Mouse (Mus musculus) midbrain, postnatal 0 days (tissue): ENCODE measurements around the gene Gm49486. TPM values are rescaled to one million over a fixed set of nuclear protein-coding genes. Genes with fewer than 3 reads are reported as not detected.
A peak's percentile ranks its signal among the peaks of the same experiment; 100 is the strongest.

Experiments used
- ATAC-seq: fragments of 200-750 bp; cut with Nextera tagmentation; 2 replicates; pipeline ENCODE4 v1.8.0; 2017; ENCODE audit warnings: moderate number of reproducible peaks, mild to moderate bottlenecking, moderate TSS enrichment, moderate library complexity; ENCODE audit not compliant: low FRiP score
- DNase-seq: peaks from one replicate; pipeline ENCODE4 v3.0.0-alpha.2; 2015; ENCODE audit warnings: low spot score
- H3K27ac ChIP-seq: fragments of 300-500 bp; sonication (generic); 2 replicates; pipeline ENCODE4 v1.5.1; 2014; ENCODE audit warnings: low read depth, mild to moderate bottlenecking, low read length, mixed read lengths
- H3K27me3 ChIP-seq: fragments of 300-500 bp; sonication (generic); 2 replicates; pipeline ENCODE4 v1.6.1; 2014; ENCODE audit warnings: low read length, control low read depth, mixed read lengths; ENCODE audit not compliant: insufficient read depth
- H3K36me3 ChIP-seq: fragments of 300-500 bp; sonication (generic); 2 replicates; pipeline ENCODE4 v1.6.1; 2014; ENCODE audit warnings: low read length, control low read depth, mixed read lengths; ENCODE audit not compliant: insufficient read depth
- H3K4me1 ChIP-seq: fragments of 300-500 bp; sonication (generic); 2 replicates; pipeline ENCODE4 v1.6.1; 2014; ENCODE audit warnings: mild to moderate bottlenecking, control low read depth, antibody characterized with exemption, low read length, mixed read lengths; ENCODE audit not compliant: insufficient read depth
- H3K4me2 ChIP-seq: fragments of 300-500 bp; sonication (generic); 2 replicates; pipeline ENCODE4 v1.6.1; 2014; ENCODE audit warnings: low read depth, mild to moderate bottlenecking, low read length, mixed read lengths; ENCODE audit not compliant: poor library complexity, severe bottlenecking
- H3K4me3 ChIP-seq: fragments of 300-500 bp; sonication (generic); 2 replicates; pipeline ENCODE4 v1.5.1; 2014; ENCODE audit warnings: low read depth, mild to moderate bottlenecking, low read length, moderate library complexity
- H3K9ac ChIP-seq: fragments of 300-500 bp; sonication (generic); replicated peaks from 2 replicates; pipeline ENCODE4 v1.6.1; 2014; ENCODE audit warnings: mild to moderate bottlenecking, low read length, moderate library complexity, mixed read lengths; ENCODE audit not compliant: poor library complexity, severe bottlenecking
- H3K9me3 ChIP-seq: fragments of 300-500 bp; sonication (generic); 2 replicates; pipeline ENCODE4 v1.6.1; 2016; ENCODE audit warnings: low read length, control low read depth
- CTCF ChIP-seq: IDR thresholded peaks from 2 replicates; pipeline ENCODE4 v1.5.1; 2016; ENCODE audit warnings: antibody characterized with exemption, mild to moderate bottlenecking
- WGBS: fragments of 180-500 bp; shearing (Covaris S2); extraction: QIAGEN DNeasy Blood & Tissue Kit; methylation state at CpG from one replicate; pipeline ENCODE4 v1.1.7; 2014; 5-methylcytosine and 5-hydroxymethylcytosine counted together
- polyA plus RNA-seq: library from polyadenylated mRNA; unstranded; fragments of >200 nt; fragmentation: Nextera tagmentation; extraction: Ambion mirVana; gene quantifications from 2 replicates; pipeline ENCODE4 v1.2.1, GENCODE M21; 2015
- total RNA-seq: library from RNA; depleted of rRNA; stranded (reverse); fragments of >200 nt; gene quantifications from 2 replicates; pipeline ENCODE4 v1.2.3, GENCODE M21; 2014; rRNA removed

Gm49486 gene
- total RNA-seq (1.8 and 3.7 TPM in 2 replicates), polyA plus RNA-seq (1.1 and 2.0 TPM in 2 replicates)

DNA sequence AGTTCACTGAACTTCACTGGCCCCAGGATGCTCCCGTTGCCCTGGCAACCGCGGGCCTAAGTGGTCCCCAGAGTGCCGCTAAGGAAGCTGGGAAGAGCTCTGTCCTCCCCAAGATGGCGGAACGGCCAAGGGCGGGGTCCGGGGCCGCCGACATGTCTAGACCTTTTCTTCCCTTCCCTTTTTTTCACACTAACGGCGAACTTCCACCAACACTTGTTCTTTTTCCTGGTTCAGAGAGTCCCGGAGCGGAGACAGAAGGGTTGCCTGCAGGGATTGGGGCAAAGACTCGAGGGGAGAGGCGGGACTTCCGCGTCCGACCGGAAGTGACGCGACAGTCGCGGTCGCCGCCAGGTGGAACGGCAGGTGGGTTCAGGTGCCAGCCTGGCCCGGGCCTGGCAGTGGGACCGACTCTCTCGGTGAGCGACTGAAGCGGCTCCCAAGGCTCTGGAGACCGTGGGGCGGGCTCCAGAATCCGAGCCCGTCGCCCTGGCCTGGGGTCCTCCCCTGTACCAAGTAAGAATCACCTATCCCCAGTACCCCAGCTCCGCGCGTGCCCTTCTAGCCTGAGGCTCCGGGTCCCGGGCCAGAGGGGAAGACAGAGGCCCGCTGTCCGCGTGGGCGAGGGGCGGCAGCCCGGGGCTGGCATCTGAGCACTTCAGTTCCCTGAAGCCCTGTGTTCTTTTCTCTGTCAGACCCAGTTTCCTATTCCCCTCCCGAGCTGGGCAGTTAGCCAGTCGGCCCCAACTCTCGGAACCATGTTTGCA is at the start of gene Gm49486, which contains the start of gene Pick1:
Gene Gm49486, plus strand, starts transcription at position 334 of the 764 bp plus-strand sequence.
Gene Pick1, plus strand, starts transcription at position 116 of the 764 bp plus-strand sequence.
- TF ChIP-seq CTCF, result peak; percentile 30; the same call in 1 of the 2 replicates

DNA sequence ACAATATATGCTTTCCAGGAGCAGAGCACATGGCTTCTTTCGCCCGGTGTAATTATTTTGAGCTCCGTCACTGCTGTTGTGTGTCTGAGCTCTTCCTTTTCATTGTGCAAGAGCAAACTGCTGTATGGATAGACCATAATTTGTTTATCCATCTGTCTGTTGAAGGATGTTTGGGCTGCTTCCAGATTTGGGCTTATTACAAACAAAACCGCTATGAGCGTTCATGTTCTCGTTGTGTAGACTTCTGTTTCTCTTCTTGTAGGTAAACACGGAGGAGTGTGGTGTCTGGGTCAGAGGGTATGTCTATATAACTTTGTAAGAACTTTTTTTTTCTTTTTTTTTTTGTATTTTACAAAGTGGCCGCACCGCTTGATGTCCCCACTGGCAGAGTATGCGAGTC is 44.0 kb upstream of the Gm49486 start:
- no peak for ATAC-seq
- DNase-seq, result no peak

More for the DNA sequence above, at the start of gene Gm49486, which contains the start of gene Pick1:
- Histone ChIP-seq H3K27ac (peak within 1 kb of the TSS; percentile 92), H3K9ac (peak within 1 kb of the TSS; percentile 97), H3K4me2 (peak within 1 kb of the TSS; percentile 97), H3K36me3 (peaks cover 7% of the 10 kb centered on the region; the same call in 1 of the 2 replicates), H3K9me3 (no peaks in the 10 kb centered on the region), H3K4me3 (peak within 1 kb of the TSS; percentile 80), H3K27me3 (no peaks in the 10 kb centered on the region), H3K4me1 (0 out of 2 replicates have a peak, but pooled peaks cover 9% of the 10 kb centered on the region)
- whole genome bisulfite sequencing, result under 1% methylated on average over 51 of the region's 51 CpGs
- peak; percentile 89 for DNase-seq
- ATAC-seq, result peak; percentile 85

DNA sequence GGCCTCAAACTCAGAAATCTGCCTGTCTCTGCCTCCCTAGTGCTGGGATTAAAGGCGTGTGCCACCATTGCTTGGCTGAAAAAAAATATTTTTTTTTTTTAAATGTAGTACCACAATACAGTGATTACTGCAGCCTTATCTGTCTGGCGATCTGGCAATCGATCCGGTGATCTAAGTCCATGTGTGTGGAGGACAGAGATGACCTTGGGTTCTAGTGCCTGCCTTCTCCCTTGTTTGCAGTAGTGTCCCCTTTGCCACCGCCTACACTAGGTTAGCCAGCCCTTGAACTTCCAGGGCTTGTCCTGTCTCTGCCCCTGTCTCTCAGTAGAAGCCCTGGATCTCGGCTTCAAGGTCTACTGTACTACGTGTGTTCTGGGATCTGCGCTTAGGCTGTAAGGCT is 41.4 kb upstream of the Gm49486 start:
- TF ChIP-seq CTCF, result no peak
- Histone ChIP-seq H3K4me1 (no peaks in the 10 kb centered on the region), H3K4me3 (no peak overlapping the region), H3K9me3 (no peaks in the 10 kb centered on the region), H3K27me3 (no peaks in the 10 kb centered on the region), H3K27ac (no peak overlapping the region), H3K9ac (no peak overlapping the region), H3K4me2 (no peak overlapping the region), H3K36me3 (no peaks in the 10 kb centered on the region)
- no peak for ATAC-seq
- WGBS, result 96% methylated on average over 8 of the region's 8 CpGs
- no peak for DNase-seq

More for the DNA sequence above, 44.0 kb upstream of the Gm49486 start:
- WGBS, result 87% methylated on average over 10 of the region's 10 CpGs
- Histone ChIP-seq H3K4me2 (no peak overlapping the region), H3K9ac (no peak overlapping the region), H3K4me1 (no peaks in the 10 kb centered on the region), H3K27ac (no peak overlapping the region), H3K9me3 (no peaks in the 10 kb centered on the region), H3K36me3 (no peaks in the 10 kb centered on the region), H3K27me3 (no peaks in the 10 kb centered on the region), H3K4me3 (no peak overlapping the region)
- no peak for TF ChIP-seq CTCF

DNA sequence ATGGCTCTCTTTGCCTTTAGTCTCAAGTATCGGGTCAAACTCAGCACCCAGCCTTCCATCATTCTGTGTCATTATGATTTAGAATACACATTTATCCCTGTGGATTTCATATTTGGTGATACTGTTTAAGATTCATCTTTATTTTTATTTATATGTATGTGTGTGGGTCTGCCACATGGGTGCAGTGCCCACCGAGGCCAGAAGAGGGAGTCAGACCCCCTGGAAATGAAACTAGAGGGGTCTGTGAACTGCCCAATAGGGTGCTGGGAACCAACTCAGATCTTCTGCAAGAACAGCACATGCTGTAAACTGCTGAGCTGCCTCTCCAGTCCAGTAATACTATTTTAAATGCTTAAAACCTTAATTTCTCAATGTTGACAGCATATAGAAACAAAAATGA is 37.8 kb upstream of the Gm49486 start:
- peaks cover 9% of the 10 kb centered on the region; the same call in 1 of the 2 replicates for H3K4me1 ChIP-seq
- H3K9me3 ChIP-seq, result no peaks in the 10 kb centered on the region
- H3K4me3 ChIP-seq, result no peak overlapping the region
- no peak overlapping the region for H3K4me2 ChIP-seq
- no peaks in the 10 kb centered on the region for H3K36me3 ChIP-seq
- no peak overlapping the region for H3K9ac ChIP-seq
- no peaks in the 10 kb centered on the region for H3K27me3 ChIP-seq
- DNase-seq (no peak), ATAC-seq (no peak)
- WGBS, result 98% methylated on average over 2 of the region's 2 CpGs
- H3K27ac ChIP-seq, result no peak overlapping the region
- peak; percentile 21; the same call in 1 of the 2 replicates for TF ChIP-seq CTCF

GRCm38 (mm10) chr15:79192450-79192849 is 36.7 kb upstream of the Gm49486 start:
- WGBS, result 68% methylated on average over 6 of the region's 6 CpGs
- Histone ChIP-seq H3K4me2 (no peak overlapping the region), H3K9me3 (no peaks in the 10 kb centered on the region), H3K4me1 (peaks cover 9% of the 10 kb centered on the region; the same call in 1 of the 2 replicates), H3K4me3 (no peak overlapping the region), H3K36me3 (no peaks in the 10 kb centered on the region), H3K27ac (peak overlapping the region; percentile 80; the same call in 1 of the 2 replicates), H3K9ac (no peak overlapping the region), H3K27me3 (no peaks in the 10 kb centered on the region)
- no peak for TF ChIP-seq CTCF
- ATAC-seq (0 out of 2 replicates have a peak, but pooled peaks have one; percentile 8), DNase-seq (no peak)
